Mouse (Mus musculus) stomach, postnatal 0 days (tissue): Measurements from ENCODE around the gene Zfand3.

Experiments
- CTCF ChIP-seq: IDR thresholded peaks from 2 replicates; pipeline ENCODE4 v1.5.1; 2016; ENCODE audit warnings: antibody characterized with exemption, low read depth, mild to moderate bottlenecking, moderate library complexity
- EP300 ChIP-seq: optimal IDR thresholded peaks from 2 replicates; pipeline ENCODE3; 2016; ENCODE audit warnings: antibody characterized with exemption

DNA sequence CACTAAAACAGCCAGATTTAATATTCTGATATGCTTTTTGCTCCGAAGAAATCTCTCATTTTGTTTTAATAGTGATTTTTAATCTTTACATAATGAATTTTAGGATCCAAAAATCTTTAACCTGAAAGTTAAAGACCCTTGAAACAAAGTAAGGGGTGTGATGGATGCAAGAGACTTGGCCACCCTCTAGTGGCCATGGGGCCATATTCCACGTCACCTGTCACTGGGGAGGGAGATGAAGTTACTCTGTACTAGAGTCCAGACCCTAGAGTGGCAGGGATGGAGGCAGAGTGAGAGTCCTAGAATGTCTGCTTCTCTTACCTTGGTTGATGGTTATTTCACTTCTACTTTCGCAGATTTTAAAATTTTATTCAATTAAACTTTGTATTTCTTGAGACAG, 100.8 kb downstream of the Zfand3 start:
- TF ChIP-seq CTCF (peak; percentile 76), EP300 (no peak)
